Mouse (Mus musculus) CH12.LX (cell line): ENCODE measurements at regions not wholly inside any gene's neighbourhood (a gene's known extent, or its start where the extent isn't known, plus 50 kb on each side); places are given as distances from the start of the nearest gene placed in this dataset.

ENCODE experiments used
- DNase-seq: peaks from one replicate; pipeline ENCODE4 v3.0.0-alpha.2; 2013; ENCODE audit errors: extremely low read depth
- H3K27ac ChIP-seq: 2 replicates; pipeline ENCODE4 v1.5.1; 2012; ENCODE audit warnings: low read depth, mild to moderate bottlenecking, control low read depth, moderate library complexity; ENCODE audit not compliant: insufficient read depth
- H3K27me3 ChIP-seq: replicated peaks from 2 replicates; pipeline ENCODE3; 2012; ENCODE audit warnings: inconsistent platforms
- H3K36me3 ChIP-seq, 2 experiments: replicated peaks in 1 of 2; 2 replicates each; pipeline versions ENCODE3 to v1.6.1; 2012; ENCODE audit warnings: inconsistent platforms in 1 of 2, low read length in 1 of 2, mild to moderate bottlenecking in 1 of 2, mixed read lengths in 1 of 2, moderate library complexity in 1 of 2; ENCODE audit not compliant: control insufficient read depth in 1 of 2, insufficient read depth in 1 of 2
- H3K4me1 ChIP-seq, 2 experiments: 2 replicates each; pipeline ENCODE4 v1.6.1; 2012; ENCODE audit warnings: inconsistent platforms in 1 of 2, moderate library complexity in 1 of 2; ENCODE audit not compliant: insufficient read depth in 2 of 2, control insufficient read depth in 1 of 2
- H3K4me2 ChIP-seq: 2 replicates; pipeline ENCODE4 v1.6.1; 2012; ENCODE audit warnings: low read depth, mild to moderate bottlenecking, control low read depth; ENCODE audit not compliant: poor library complexity, insufficient read depth, severe bottlenecking
- H3K4me3 ChIP-seq, 3 experiments: fragments of 150-350 bp in 1 of 3; sonication (generic) in 1 of 3; replicated peaks in 1 of 3; 2 replicates each; pipeline versions ENCODE3 to v1.5.1; 2011 to 2012; ENCODE audit warnings: low read depth in 2 of 3, low read length in 2 of 3, mild to moderate bottlenecking in 2 of 3, moderate library complexity in 2 of 3, control low read depth in 1 of 3, improper control_type of control experiment in 1 of 3, inconsistent platforms in 1 of 3, mixed read lengths in 1 of 3; ENCODE audit not compliant: poor library complexity in 1 of 3
- H3K79me2 ChIP-seq: replicated peaks from 2 replicates; pipeline ENCODE4 v1.6.1; 2012; ENCODE audit warnings: mild to moderate bottlenecking, moderate library complexity; ENCODE audit not compliant: control insufficient read depth, poor library complexity, insufficient read depth, severe bottlenecking; ENCODE audit errors: extremely low read depth
- H3K9ac ChIP-seq: 2 replicates; pipeline ENCODE4 v1.6.1; 2012; ENCODE audit warnings: low read depth, mild to moderate bottlenecking, control low read depth, moderate library complexity; ENCODE audit not compliant: insufficient read depth
- H3K9me3 ChIP-seq: replicated peaks from 2 replicates; pipeline ENCODE3; 2012; ENCODE audit warnings: low read length, inconsistent platforms, mixed read lengths
- BHLHE40 ChIP-seq: IDR thresholded peaks from 2 replicates; pipeline ENCODE4 v1.6.1; 2011; ENCODE audit warnings: mild to moderate bottlenecking, low read depth, low read length, improper control_type of control experiment
- CHD1 ChIP-seq: IDR thresholded peaks from 2 replicates; pipeline ENCODE4 v1.6.1; 2012; ENCODE audit warnings: low read depth, low read length, improper control_type of control experiment, inconsistent platforms
- E2F4 ChIP-seq: IDR thresholded peaks from 2 replicates; pipeline ENCODE4 v1.6.1; 2011; ENCODE audit warnings: low read depth, low read length, improper control_type of control experiment; ENCODE audit not compliant: insufficient replicate concordance
- ETS1 ChIP-seq: conservative IDR thresholded peaks from 2 replicates; pipeline ENCODE4 v1.6.1; 2012; ENCODE audit warnings: low read depth, mild to moderate bottlenecking, inconsistent platforms, low read length, improper control_type of control experiment, moderate library complexity
- GABPA ChIP-seq: IDR thresholded peaks from 2 replicates; pipeline ENCODE4 v1.6.1; 2012; ENCODE audit warnings: low read depth, low read length, improper control_type of control experiment, inconsistent platforms; ENCODE audit not compliant: insufficient replicate concordance
- HCFC1 ChIP-seq: IDR thresholded peaks from 2 replicates; pipeline ENCODE4 v1.6.1; 2012; ENCODE audit warnings: low read depth, mild to moderate bottlenecking, inconsistent platforms, low read length, improper control_type of control experiment
- IRF4 ChIP-seq: IDR thresholded peaks from 2 replicates; pipeline ENCODE4 v1.6.1; 2014; ENCODE audit warnings: low read depth, mild to moderate bottlenecking, inconsistent platforms, low read length, improper control_type of control experiment
- JUN ChIP-seq: IDR thresholded peaks from 2 replicates; pipeline ENCODE4 v1.6.1; 2011; ENCODE audit warnings: low read depth, mild to moderate bottlenecking, low read length, improper control_type of control experiment, moderate library complexity; ENCODE audit not compliant: insufficient read depth
- JUND ChIP-seq: conservative IDR thresholded peaks from 2 replicates; pipeline ENCODE4 v1.6.1; 2011; ENCODE audit warnings: low read depth, low read length, improper control_type of control experiment
- KAT2A ChIP-seq: IDR thresholded peaks from 2 replicates; pipeline ENCODE4 v1.6.1; 2012; ENCODE audit warnings: low read length, improper control_type of control experiment, inconsistent platforms; ENCODE audit not compliant: insufficient replicate concordance
- MAFK ChIP-seq: IDR thresholded peaks from 2 replicates; pipeline ENCODE4 v1.6.1; 2011; ENCODE audit warnings: low read length, improper control_type of control experiment; ENCODE audit not compliant: insufficient replicate concordance
- MEF2A ChIP-seq: IDR thresholded peaks from 2 replicates; pipeline ENCODE4 v1.6.1; 2014; ENCODE audit warnings: low read depth, mild to moderate bottlenecking, inconsistent platforms, low read length, improper control_type of control experiment, borderline replicate concordance
- POLR2A ChIP-seq: IDR thresholded peaks from 2 replicates; pipeline ENCODE4 v1.6.1; 2011; ENCODE audit warnings: low read depth, mild to moderate bottlenecking, improper control_type of control experiment, low read length
- RAD21 ChIP-seq: IDR thresholded peaks from 2 replicates; pipeline ENCODE4 v1.6.1; 2011; ENCODE audit warnings: low read depth, mild to moderate bottlenecking, low read length, improper control_type of control experiment, moderate library complexity
- SIN3A ChIP-seq: IDR thresholded peaks from 2 replicates; pipeline ENCODE4 v1.6.1; 2012; ENCODE audit warnings: low read length, improper control_type of control experiment, inconsistent platforms
- SMC3 ChIP-seq: IDR thresholded peaks from 2 replicates; pipeline ENCODE4 v1.6.1; 2011; ENCODE audit warnings: low read depth, low read length, improper control_type of control experiment
- TBP ChIP-seq: conservative IDR thresholded peaks from 2 replicates; pipeline ENCODE4 v1.6.1; 2011; ENCODE audit warnings: low read depth, low read length, improper control_type of control experiment
- USF1 ChIP-seq: IDR thresholded peaks from 2 replicates; pipeline ENCODE4 v1.6.1; 2014; ENCODE audit warnings: low read depth, mild to moderate bottlenecking, inconsistent platforms, low read length, improper control_type of control experiment
- USF2 ChIP-seq: conservative IDR thresholded peaks from 2 replicates; pipeline ENCODE4 v1.6.1; 2011; ENCODE audit warnings: low read depth, low read length, improper control_type of control experiment
- ZMIZ1 ChIP-seq: IDR thresholded peaks from 2 replicates; pipeline ENCODE4 v1.6.1; 2012; ENCODE audit warnings: low read depth, mild to moderate bottlenecking, inconsistent platforms, low read length, improper control_type of control experiment
- dilution Hi-C: fragments of 300-500 bp; cut with MboI; formaldehyde crosslinking; loops from 2 replicates; pipeline ENCODE4 v1.14.3; 2020; ENCODE audit warnings: low sequenced_read_pairs; ENCODE audit not compliant: extremely low pct_unique_long_range_greater_than_20kb, extremely low pct_ligation_motif_present
- in situ Hi-C: fragments of 300-500 bp; cut with MboI; formaldehyde crosslinking; loops from 3 replicates; pipeline ENCODE4 v1.14.3; 2019; ENCODE audit warnings: low sequenced_read_pairs, low pct_ligation_motif_present, low pct_unique_long_range_greater_than_20kb, mixed read lengths

GRCm38 (mm10) chr17:68103346-68103745, 99.4 kb upstream of the Arhgap28 start:
- in situ Hi-C loops, result no loop called here
- H3K36me3 ChIP-seq, result no peaks in the 10 kb centered on the region
- H3K9ac ChIP-seq, result no peak overlapping the region
- no peak for DNase-seq
- no peaks in the 10 kb centered on the region for H3K79me2 ChIP-seq
- dilution Hi-C loops, result no loop called here
- no peak overlapping the region for H3K4me2 ChIP-seq
- peaks cover 68% of the 10 kb centered on the region for H3K9me3 ChIP-seq
- no peaks in the 10 kb centered on the region for H3K27me3 ChIP-seq
- H3K4me3 ChIP-seq, result no peak overlapping the region
- no peak overlapping the region for H3K27ac ChIP-seq
- H3K4me1 ChIP-seq, result no peaks in the 10 kb centered on the region
- no peak for TF ChIP-seq HCFC1

- Histone ChIP-seq H3K27ac (no peak overlapping the region), H3K36me3 (no peaks in the 10 kb centered on the region), H3K9ac (no peak overlapping the region), H3K9me3 (peaks cover 55% of the 10 kb centered on the region), H3K4me2 (no peak overlapping the region), H3K4me3 (no peak overlapping the region), H3K4me1 (no peaks in the 10 kb centered on the region), H3K79me2 (no peaks in the 10 kb centered on the region), H3K27me3 (no peaks in the 10 kb centered on the region)
- DNase-seq, result no peak
- dilution Hi-C loops, result no loop called here
- in situ Hi-C loops, result no loop called here
- TF ChIP-seq IRF4, result no peak
- TF ChIP-seq JUND, result no peak
- no peak for TF ChIP-seq POLR2A
- no peak for TF ChIP-seq E2F4
- no peak for TF ChIP-seq KAT2A
- TF ChIP-seq JUN, result no peak
- TF ChIP-seq BHLHE40, result no peak
- TF ChIP-seq USF1, result no peak
- no peak for TF ChIP-seq GABPA
- TF ChIP-seq SIN3A, result no peak
- TF ChIP-seq MEF2A, result no peak
- no peak for TF ChIP-seq RAD21
- no peak for TF ChIP-seq MAFK
- TF ChIP-seq HCFC1, result no peak
- TF ChIP-seq ZMIZ1, result no peak
- no peak for TF ChIP-seq USF2
- TF ChIP-seq CHD1, result no peak
- no peak for TF ChIP-seq SMC3
- no peak for TF ChIP-seq TBP
- TF ChIP-seq ETS1, result no peak
Measured at GRCm38 (mm10) chr17:68106366-68106765, 102.4 kb upstream of the Arhgap28 start.
